Mouse (Mus musculus) MEL (cell line): ENCODE data around the gene Gm49361. TPM values are rescaled to one million over a fixed set of nuclear protein-coding genes. Genes with fewer than 3 reads are reported as not detected.

Experiments
- DNase-seq: peaks from one replicate; pipeline ENCODE4 v3.0.0; 2011; ENCODE audit warnings: low read depth, low spot score
- H3K27ac ChIP-seq: 2 replicates; pipeline ENCODE4 v1.5.1; 2012; ENCODE audit warnings: low read depth, mild to moderate bottlenecking, control low read depth, low read length, moderate library complexity; ENCODE audit not compliant: control insufficient read depth
- H3K27me3 ChIP-seq, 2 experiments: fragments of 150-350 bp in 1 of 2; sonication (generic) in 1 of 2; 2 replicates each; pipeline ENCODE4 v1.6.1; 2012; ENCODE audit warnings: low read length in 2 of 2, mild to moderate bottlenecking in 2 of 2, improper control_type of control experiment in 1 of 2, moderate library complexity in 1 of 2; ENCODE audit not compliant: insufficient read depth in 2 of 2, control insufficient read depth in 1 of 2
- H3K36me3 ChIP-seq, 2 experiments: 2 replicates each; pipeline ENCODE4 v1.6.1; 2012 to 2014; ENCODE audit warnings: low read length in 2 of 2, improper control_type of control experiment in 1 of 2, inconsistent platforms in 1 of 2, mild to moderate bottlenecking in 1 of 2; ENCODE audit not compliant: insufficient read depth in 2 of 2, control insufficient read depth in 1 of 2
- H3K4me1 ChIP-seq, 2 experiments: fragments of 150-350 bp in 1 of 2; sonication (generic) in 1 of 2; 2 replicates each; pipeline ENCODE4 v1.6.1; 2012; ENCODE audit warnings: low read length in 2 of 2, improper control_type of control experiment in 1 of 2, mild to moderate bottlenecking in 1 of 2; ENCODE audit not compliant: insufficient read depth in 2 of 2, control insufficient read depth in 1 of 2
- H3K4me3 ChIP-seq, 2 experiments: fragments of 150-350 bp in 1 of 2; sonication (generic) in 1 of 2; 2 replicates each; pipeline ENCODE4 v1.5.1; 2012; ENCODE audit warnings: low read depth in 2 of 2, low read length in 2 of 2, mild to moderate bottlenecking in 2 of 2, moderate library complexity in 2 of 2, control low read depth in 1 of 2, improper control_type of control experiment in 1 of 2; ENCODE audit not compliant: control insufficient read depth in 1 of 2, insufficient read depth in 1 of 2
- H3K79me2 ChIP-seq: 2 replicates; pipeline ENCODE4 v1.6.1; 2012; ENCODE audit warnings: mild to moderate bottlenecking, low read length, moderate library complexity; ENCODE audit not compliant: control insufficient read depth, poor library complexity, insufficient read depth
- H3K9ac ChIP-seq: 2 replicates; pipeline ENCODE4 v1.6.1; 2012; ENCODE audit warnings: low read depth, mild to moderate bottlenecking, control low read depth, low read length, moderate library complexity; ENCODE audit not compliant: control insufficient read depth, poor library complexity, severe bottlenecking
- H3K9me3 ChIP-seq: fragments of 150-350 bp; sonication (generic); replicated peaks from 2 replicates; pipeline ENCODE4 v1.6.1; 2012; ENCODE audit warnings: mild to moderate bottlenecking, low read length, improper control_type of control experiment, moderate library complexity; ENCODE audit not compliant: insufficient read depth
- BHLHE40 ChIP-seq: IDR thresholded peaks from 2 replicates; pipeline ENCODE4 v1.6.1; 2012; ENCODE audit warnings: low read depth, mild to moderate bottlenecking, inconsistent platforms, low read length, improper control_type of control experiment, borderline replicate concordance
- CHD1 ChIP-seq: IDR thresholded peaks from 2 replicates; pipeline ENCODE4 v1.6.1; 2012; ENCODE audit warnings: low read depth, mild to moderate bottlenecking, inconsistent platforms, low read length, improper control_type of control experiment
- CHD2 ChIP-seq: IDR thresholded peaks from 2 replicates; pipeline ENCODE4 v1.6.1; 2011; ENCODE audit warnings: low read length, improper control_type of control experiment
- CTCF ChIP-seq, 3 experiments: IDR thresholded peaks in 2 of 3; conservative IDR thresholded peaks in 1 of 3; 2 replicates each; pipeline ENCODE4 v1.5.1; 2011 to 2012; ENCODE audit warnings: low read length in 3 of 3, low read depth in 2 of 3, mild to moderate bottlenecking in 2 of 3, improper control_type of control experiment in 1 of 3, inconsistent platforms in 1 of 3, mixed read lengths in 1 of 3, moderate library complexity in 1 of 3; ENCODE audit not compliant: control insufficient read depth in 1 of 3, insufficient read depth in 1 of 3, poor library complexity in 1 of 3, severe bottlenecking in 1 of 3
- E2F4 ChIP-seq: IDR thresholded peaks from 2 replicates; pipeline ENCODE4 v1.6.1; 2011; ENCODE audit warnings: low read depth, low read length, improper control_type of control experiment, borderline replicate concordance
- GATA1 ChIP-seq: IDR thresholded peaks from 2 replicates; pipeline ENCODE4 v1.6.1; 2011; ENCODE audit warnings: low read depth, low read length, improper control_type of control experiment
- HCFC1 ChIP-seq: IDR thresholded peaks from 2 replicates; pipeline ENCODE4 v1.6.1; 2012; ENCODE audit warnings: low read depth, mild to moderate bottlenecking, inconsistent platforms, low read length, improper control_type of control experiment, moderate library complexity
- JUND ChIP-seq: IDR thresholded peaks from 2 replicates; pipeline ENCODE4 v1.6.1; 2011; ENCODE audit warnings: low read depth, mild to moderate bottlenecking, improper control_type of control experiment, low read length
- MAX ChIP-seq: IDR thresholded peaks from 2 replicates; pipeline ENCODE4 v1.6.1; 2011; ENCODE audit warnings: low read length, improper control_type of control experiment
- MEF2A ChIP-seq: IDR thresholded peaks from 2 replicates; pipeline ENCODE4 v1.6.1; 2014; ENCODE audit warnings: low read depth, mild to moderate bottlenecking, inconsistent platforms, low read length, improper control_type of control experiment; ENCODE audit not compliant: poor library complexity, insufficient replicate concordance, severe bottlenecking; ENCODE audit errors: extremely low read depth
- MYB ChIP-seq: IDR thresholded peaks from 2 replicates; pipeline ENCODE4 v1.6.1; 2011; ENCODE audit warnings: mild to moderate bottlenecking, low read depth, low read length, improper control_type of control experiment
- NELFE ChIP-seq: IDR thresholded peaks from 2 replicates; pipeline ENCODE4 v1.6.1; 2011; ENCODE audit warnings: low read depth, low read length, improper control_type of control experiment
- NRF1 ChIP-seq: IDR thresholded peaks from 2 replicates; pipeline ENCODE4 v1.6.1; 2014; ENCODE audit warnings: low read depth, mild to moderate bottlenecking, inconsistent platforms, low read length, improper control_type of control experiment, moderate library complexity; ENCODE audit not compliant: poor library complexity, insufficient read depth, severe bottlenecking
- POLR2AphosphoS5 ChIP-seq: IDR thresholded peaks from 2 replicates; pipeline ENCODE4 v1.6.1; 2012; ENCODE audit warnings: low read depth, borderline replicate concordance, mild to moderate bottlenecking, inconsistent platforms, low read length, moderate library complexity, mixed read lengths
- RCOR1 ChIP-seq: IDR thresholded peaks from 2 replicates; pipeline ENCODE4 v1.6.1; 2012; ENCODE audit warnings: low read depth, mild to moderate bottlenecking, inconsistent platforms, low read length, improper control_type of control experiment
- SIN3A ChIP-seq: IDR thresholded peaks from 2 replicates; pipeline ENCODE4 v1.6.1; 2012; ENCODE audit warnings: low read length, improper control_type of control experiment, inconsistent platforms
- TAL1 ChIP-seq: IDR thresholded peaks from 2 replicates; pipeline ENCODE4 v1.6.1; 2012; ENCODE audit warnings: mild to moderate bottlenecking, inconsistent platforms, low read length, moderate library complexity, mixed read lengths
- UBTF ChIP-seq: IDR thresholded peaks from 2 replicates; pipeline ENCODE4 v1.6.1; 2012; ENCODE audit warnings: low read depth, mild to moderate bottlenecking, inconsistent platforms, low read length, improper control_type of control experiment, moderate library complexity, borderline replicate concordance; ENCODE audit not compliant: insufficient read depth
- USF1 ChIP-seq: IDR thresholded peaks from 2 replicates; pipeline ENCODE4 v1.6.1; 2014; ENCODE audit warnings: low read depth, mild to moderate bottlenecking, inconsistent platforms, low read length, improper control_type of control experiment, moderate library complexity
- polyA plus RNA-seq, 2 experiments: library from polyadenylated mRNA; stranded (reverse) in 1 of 2; unstranded in 1 of 2; fragments of >175 nt in 1 of 2; fragments of >200 nt in 1 of 2; gene quantifications; 2 replicates each; pipeline versions ENCODE4 v1.2.1 to v1.2.4; 2012; ENCODE audit warnings: low replicate concordance in 2 of 2, low read depth in 1 of 2; ENCODE audit not compliant: insufficient read length in 2 of 2, insufficient read depth in 1 of 2, missing spikeins in 1 of 2
- total RNA-seq: library from RNA; depleted of rRNA; stranded (reverse); fragments of 300-350 nt; gene quantifications from 2 replicates; pipeline ENCODE4 v1.2.3, GENCODE M21; 2012

The Gm49361 gene
- total and polyA plus RNA-seq, 3 experiments = not detected

DNA sequence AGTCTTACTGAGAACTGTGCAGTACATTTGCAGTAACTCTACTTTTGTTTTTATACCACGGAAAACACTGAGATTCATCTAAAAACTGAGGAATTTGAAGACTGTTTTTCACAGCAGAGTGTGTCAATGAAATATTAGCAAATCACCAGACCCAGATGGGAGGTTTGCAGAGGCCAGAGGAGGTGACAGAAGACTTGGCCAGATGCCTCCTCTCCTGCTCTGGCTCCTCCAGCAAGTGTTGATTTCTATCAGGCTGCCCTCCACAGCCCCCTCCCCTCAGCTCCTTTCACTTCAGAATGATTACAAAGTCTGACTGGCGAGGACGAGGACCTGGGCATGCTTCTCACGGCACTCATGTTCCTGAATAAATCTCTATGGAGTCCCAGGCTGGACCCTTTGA lies 41.5 kb upstream of the Gm49361 start:
- Histone ChIP-seq H3K79me2 (no peaks in the 10 kb centered on the region), H3K27me3 (peaks cover 2 to 4% of the 10 kb centered on the region in 2 experiments), H3K27ac (no peak overlapping the region), H3K9ac (no peak overlapping the region), H3K36me3 (no peaks in the 10 kb centered on the region), H3K9me3 (no peaks in the 10 kb centered on the region), H3K4me1 (no peaks in the 10 kb centered on the region), H3K4me3 (no peak overlapping the region)
- no peak for TF ChIP-seq UBTF
- TF ChIP-seq MAX = no peak
- TF ChIP-seq TAL1 = no peak
- no peak for TF ChIP-seq CHD2
- TF ChIP-seq NRF1 = no peak
- TF ChIP-seq HCFC1 = no peak
- no peak for TF ChIP-seq NELFE
- TF ChIP-seq USF1 = no peak
- DNase-seq = no peak

- H3K36me3 ChIP-seq = peaks cover 0 to 4% of the 10 kb centered on the region in 2 experiments; a peak in 2 of 4 replicates
- peak overlapping the region; percentile 23; the same call in 1 of the 2 replicates for H3K9ac ChIP-seq
- peak overlapping the region; percentile 12 to 38; a peak in 3 of 4 replicates for H3K4me3 ChIP-seq
- no peaks in the 10 kb centered on the region for H3K27me3 ChIP-seq
- peak overlapping the region; percentile 39; the same call in 1 of the 2 replicates for H3K27ac ChIP-seq
- no peaks in the 10 kb centered on the region for H3K79me2 ChIP-seq
- TF ChIP-seq NRF1 (no peak), E2F4 (no peak), BHLHE40 (0 out of 2 replicates have a peak, but pooled peaks have one; percentile 15), MEF2A (no peak), SIN3A (no peak), CTCF (IDR thresholded peaks at IDR 0.05 in 2 of 3, conservative IDR thresholded peaks at IDR 0.05 in 1 of 3; ENCODE audit: control insufficient read depth in 1 of 3, insufficient read depth in 1 of 3, low read depth in 2 of 3, low read length in 3 of 3, poor library complexity in 1 of 3, severe bottlenecking in 1 of 3) (no peak), POLR2AphosphoS5 (no peak), JUND (no peak), MYB (no peak), GATA1 (peak; percentile 24), CHD1 (no peak), NELFE (no peak), RCOR1 (0 out of 2 replicates have a peak, but pooled peaks have one; percentile 11)
- peaks cover 0 to 4% of the 10 kb centered on the region in 2 experiments; a peak in 1 of 4 replicates for H3K4me1 ChIP-seq
- DNase-seq = peak; percentile 69
- no peaks in the 10 kb centered on the region for H3K9me3 ChIP-seq
Measured at GRCm38 (mm10) chr14:57772157-57772815, 26.4 kb upstream of the Gm49361 start.
